Mouse (Mus musculus) ES-Bruce4 (cell line): ENCODE data around the gene Tcf15.

ENCODE experiments used
- CTCF ChIP-seq: IDR thresholded peaks from one replicate; pipeline ENCODE4 v1.8.1; 2011; ENCODE audit warnings: low read depth, low read length
- EP300 ChIP-seq: IDR thresholded peaks from 2 replicates; pipeline ENCODE4 v1.6.1; 2011; ENCODE audit warnings: low read depth, low read length; ENCODE audit not compliant: insufficient read depth
- POLR2A ChIP-seq: IDR thresholded peaks from one replicate; pipeline ENCODE4 v1.8.1; 2011; ENCODE audit warnings: low read length; ENCODE audit not compliant: insufficient read depth

GRCm38 (mm10) chr2:152109386-152109785, 34.0 kb upstream of the Tcf15 start:
- TF ChIP-seq EP300 (no peak), CTCF (no peak), POLR2A (no peak)
